Mouse (Mus musculus) CH12.LX (cell line): Measurements from ENCODE around the gene Olfr145.

Source experiments
- CTCF ChIP-seq, 2 experiments: IDR thresholded peaks in 1 of 2; conservative IDR thresholded peaks in 1 of 2; 2 replicates each; pipeline ENCODE4 v1.5.1; 2011 to 2012; ENCODE audit warnings: low read depth in 2 of 2, low read length in 2 of 2, improper control_type of control experiment in 1 of 2, inconsistent platforms in 1 of 2, mild to moderate bottlenecking in 1 of 2, moderate library complexity in 1 of 2
- E2F4 ChIP-seq: IDR thresholded peaks from 2 replicates; pipeline ENCODE4 v1.6.1; 2011; ENCODE audit warnings: low read depth, low read length, improper control_type of control experiment; ENCODE audit not compliant: insufficient replicate concordance
- EP300 ChIP-seq: IDR thresholded peaks from 2 replicates; pipeline ENCODE4 v1.6.1; 2011; ENCODE audit warnings: low read length, improper control_type of control experiment
- ETS1 ChIP-seq: conservative IDR thresholded peaks from 2 replicates; pipeline ENCODE4 v1.6.1; 2012; ENCODE audit warnings: low read depth, mild to moderate bottlenecking, inconsistent platforms, low read length, improper control_type of control experiment, moderate library complexity
- HCFC1 ChIP-seq: IDR thresholded peaks from 2 replicates; pipeline ENCODE4 v1.6.1; 2012; ENCODE audit warnings: low read depth, mild to moderate bottlenecking, inconsistent platforms, low read length, improper control_type of control experiment
- IRF4 ChIP-seq: IDR thresholded peaks from 2 replicates; pipeline ENCODE4 v1.6.1; 2014; ENCODE audit warnings: low read depth, mild to moderate bottlenecking, inconsistent platforms, low read length, improper control_type of control experiment
- MAX ChIP-seq: IDR thresholded peaks from 2 replicates; pipeline ENCODE4 v1.6.1; 2011; ENCODE audit warnings: low read length, improper control_type of control experiment
- MYC ChIP-seq: IDR thresholded peaks from 2 replicates; pipeline ENCODE4 v1.6.1; 2011; ENCODE audit warnings: low read depth, mild to moderate bottlenecking, improper control_type of control experiment, low read length
- POLR2A ChIP-seq: IDR thresholded peaks from 2 replicates; pipeline ENCODE4 v1.6.1; 2011; ENCODE audit warnings: low read depth, mild to moderate bottlenecking, improper control_type of control experiment, low read length
- SIN3A ChIP-seq: IDR thresholded peaks from 2 replicates; pipeline ENCODE4 v1.6.1; 2012; ENCODE audit warnings: low read length, improper control_type of control experiment, inconsistent platforms
- TCF12 ChIP-seq: IDR thresholded peaks from 2 replicates; pipeline ENCODE4 v1.6.1; 2014; ENCODE audit warnings: low read depth, mild to moderate bottlenecking, inconsistent platforms, low read length, improper control_type of control experiment
- ZC3H11A ChIP-seq: IDR thresholded peaks from 2 replicates; pipeline ENCODE4 v1.6.1; 2012; ENCODE audit warnings: low read depth, mild to moderate bottlenecking, inconsistent platforms, low read length, improper control_type of control experiment
- ZKSCAN1 ChIP-seq: IDR thresholded peaks from 2 replicates; pipeline ENCODE4 v1.6.1; 2012; ENCODE audit warnings: low read depth, inconsistent platforms, low read length, improper control_type of control experiment, borderline replicate concordance

DNA sequence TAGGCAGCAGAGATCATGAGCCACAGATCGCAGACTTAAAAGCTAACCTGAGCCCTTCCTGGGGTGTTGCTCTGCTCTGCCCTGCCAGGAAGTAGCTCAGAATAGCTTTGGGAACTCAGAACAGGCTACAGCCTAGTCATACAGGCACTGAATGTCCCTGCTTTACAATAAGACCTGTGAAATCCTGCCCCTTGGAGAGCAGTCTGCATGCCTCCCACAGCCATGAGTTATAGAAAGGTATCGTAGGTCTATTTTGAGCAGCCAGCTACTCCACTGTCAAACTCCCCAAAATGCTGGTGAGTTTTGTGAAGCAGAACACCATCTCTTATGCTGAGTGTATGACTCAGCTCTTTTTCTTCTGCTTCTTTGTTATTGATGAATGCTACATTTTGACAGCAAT is 44.6 kb downstream of the Olfr145 start:
- no peak for TF ChIP-seq MAX
- no peak for TF ChIP-seq IRF4
- TF ChIP-seq CTCF (conservative IDR thresholded peaks at IDR 0.05 in 1 of 2, IDR thresholded peaks at IDR 0.05 in 1 of 2; ENCODE audit: low read depth in 2 of 2, low read length in 2 of 2), result no peak
- TF ChIP-seq ZC3H11A, result no peak
- TF ChIP-seq EP300, result no peak
- no peak for TF ChIP-seq POLR2A
- TF ChIP-seq ETS1, result no peak
- no peak for TF ChIP-seq MYC
- no peak for TF ChIP-seq HCFC1
- no peak for TF ChIP-seq TCF12
- TF ChIP-seq E2F4, result no peak
- no peak for TF ChIP-seq ZKSCAN1
- TF ChIP-seq SIN3A, result no peak
